Mouse (Mus musculus) neural tube, embryonic 12.5 days (tissue): ENCODE results near the gene Zswim1. TPM values are rescaled to one million over a fixed set of nuclear protein-coding genes. Genes with fewer than 3 reads are reported as not detected.

Experiments
- polyA plus RNA-seq: library from polyadenylated mRNA; unstranded; fragments of >200 nt; fragmentation: Nextera tagmentation; extraction: Ambion mirVana; gene quantifications from 2 replicates; pipeline ENCODE4 v1.2.1, GENCODE M21; 2016

The Zswim1 gene
- polyA plus RNA-seq, 1 experiment from 2014 or later = 22.8 TPM

Other genes starting within 250 kb of the Zswim1 start
- gene Spint3, start 249.2 kb upstream of the Zswim1 start, polyA plus RNA-seq = not detected in 2 replicates
- gene Wfdc6a, start 237.2 kb upstream of the Zswim1 start, polyA plus RNA-seq = not detected in 2 replicates
- not detected in 2 replicates for gene Eppin, start 229.1 kb upstream of the Zswim1 start, polyA plus RNA-seq
- not detected in 2 replicates for gene Wfdc6b, start 209.2 kb upstream of the Zswim1 start, polyA plus RNA-seq
- not detected in 2 replicates for gene Wfdc8, start 209.1 kb upstream of the Zswim1 start, polyA plus RNA-seq
- gene Wfdc16, start 183.9 kb upstream of the Zswim1 start, polyA plus RNA-seq = not detected in 2 replicates
- 0.48 and 0.51 TPM in 2 replicates for gene Wfdc10, start 166.6 kb upstream of the Zswim1 start, polyA plus RNA-seq
- gene Wfdc9, start 166.1 kb upstream of the Zswim1 start, polyA plus RNA-seq = not detected in 2 replicates
- gene Wfdc11, start 148.6 kb upstream of the Zswim1 start, polyA plus RNA-seq = not detected in 2 replicates
- not detected in 2 replicates for gene Wfdc13, start 137.6 kb upstream of the Zswim1 start, polyA plus RNA-seq
- not detected in 2 replicates for gene Spint4, start 124.2 kb upstream of the Zswim1 start, polyA plus RNA-seq
- not detected in 2 replicates for gene Spint5, start 107.4 kb upstream of the Zswim1 start, polyA plus RNA-seq
- gene Wfdc3, start 76.8 kb upstream of the Zswim1 start, polyA plus RNA-seq = 0.44 and 0.72 TPM in 2 replicates
- gene Dnttip1, start 76.7 kb upstream of the Zswim1 start, polyA plus RNA-seq = 85.6 and 92.2 TPM in 2 replicates
- gene Ube2c, start 52.8 kb upstream of the Zswim1 start, polyA plus RNA-seq = 311 and 340 TPM in 2 replicates
- gene Tnnc2, start 42.7 kb upstream of the Zswim1 start, polyA plus RNA-seq = 26.2 and 36.5 TPM in 2 replicates
- gene Snx21, start 36.9 kb upstream of the Zswim1 start, polyA plus RNA-seq = 14.2 and 15.6 TPM in 2 replicates
- gene Acot8, start 17.8 kb upstream of the Zswim1 start, polyA plus RNA-seq = 15.9 and 19.6 TPM in 2 replicates
- gene Zswim3, start 17.6 kb upstream of the Zswim1 start, polyA plus RNA-seq = 11.8 and 14.1 TPM in 2 replicates
- not detected in 2 replicates for gene Spata25, start 5.9 kb downstream of the Zswim1 start, polyA plus RNA-seq
- gene Ctsa, start 10.2 kb downstream of the Zswim1 start, polyA plus RNA-seq = 105 and 114 TPM in 2 replicates
- 4.5 and 5.6 TPM in 2 replicates for gene Neurl2, start 10.8 kb downstream of the Zswim1 start, polyA plus RNA-seq
- gene Pltp, start 35.0 kb downstream of the Zswim1 start, polyA plus RNA-seq = 87.9 and 93.1 TPM in 2 replicates
- gene Pcif1, start 56.6 kb downstream of the Zswim1 start, polyA plus RNA-seq = 83.4 and 86.4 TPM in 2 replicates
- 14.5 and 17.2 TPM in 2 replicates for gene Zfp335, start 89.1 kb downstream of the Zswim1 start, polyA plus RNA-seq
- gene Mmp9, start 118.1 kb downstream of the Zswim1 start, polyA plus RNA-seq = 5.0 TPM in 2 replicates
- gene Slc12a5, start 138.1 kb downstream of the Zswim1 start, polyA plus RNA-seq = 12.7 and 13.9 TPM in 2 replicates
- gene Ncoa5, start 212.2 kb downstream of the Zswim1 start, polyA plus RNA-seq = 121 and 123 TPM in 2 replicates
- 6.8 and 8.0 TPM in 2 replicates for gene Cd40, start 232.9 kb downstream of the Zswim1 start, polyA plus RNA-seq